Mouse (Mus musculus): Measurements from ENCODE around the gene Cpne2.

The Cpne2 gene

GRCm38 (mm10) chr8:94581820-94582483 is 49.2 kb downstream of the Cpne2 start:
- DNase-seq (ENCODE audit: low spot score) = no peak

- DNase-seq (ENCODE audit: low spot score) = no peak
These were observed 49.8 kb downstream of the Cpne2 start for GRCm38 (mm10) chr8:94582569-94582968.

GRCm38 (mm10) chr8:94584238-94584817 is 51.5 kb downstream of the Cpne2 start:
- peak; percentile 39 for DNase-seq (ENCODE audit: low spot score)

- DNase-seq (ENCODE audit: low spot score) = no peak
These were observed 58.9 kb downstream of the Cpne2 start for GRCm38 (mm10) chr8:94591691-94592090.

GRCm38 (mm10) chr8:94594211-94594610 is 61.4 kb downstream of the Cpne2 start:
- no peak for DNase-seq (ENCODE audit: low spot score)

- no peak for DNase-seq (ENCODE audit: low spot score)
These were observed 67.7 kb downstream of the Cpne2 start for GRCm38 (mm10) chr8:94600478-94600877.

GRCm38 (mm10) chr8:94601034-94601606 is 68.3 kb downstream of the Cpne2 start:
- DNase-seq (ENCODE audit: low spot score) = peak; percentile 0

- DNase-seq (ENCODE audit: low spot score) = peak; percentile 100
These were observed 69.0 kb downstream of the Cpne2 start, which contains the start of the genes Rspry1 and Fam192a for GRCm38 (mm10) chr8:94601607-94602385. Gene Rspry1 (plus strand): TSS chr8:94601937. Gene Fam192a (minus strand): TSS chr8:94601997.

GRCm38 (mm10) chr8:94602471-94603131 is 69.8 kb downstream of the Cpne2 start:
- DNase-seq (ENCODE audit: low spot score) = peak; percentile 3

GRCm38 (mm10) chr8:94604030-94604429 is 71.2 kb downstream of the Cpne2 start:
- DNase-seq (ENCODE audit: low spot score) = no peak

GRCm38 (mm10) chr8:94607064-94607463 is 74.3 kb downstream of the Cpne2 start:
- DNase-seq (ENCODE audit: low spot score) = no peak
